Mouse (Mus musculus) liver, adult 2 months (tissue): ENCODE measurements around the gene Gars.

Experiments
- CTCF ChIP-seq: fragments of 200-500 bp; IDR thresholded peaks from 2 replicates; pipeline ENCODE4 v1.5.1; 2011; ENCODE audit warnings: low read depth, low read length, control low read depth
- POLR2A ChIP-seq: fragments of 200-500 bp; IDR thresholded peaks from 2 replicates; pipeline ENCODE4 v1.6.1; 2011; ENCODE audit warnings: low read length, control low read depth; ENCODE audit not compliant: insufficient read depth; ENCODE audit errors: extremely low read depth

DNA sequence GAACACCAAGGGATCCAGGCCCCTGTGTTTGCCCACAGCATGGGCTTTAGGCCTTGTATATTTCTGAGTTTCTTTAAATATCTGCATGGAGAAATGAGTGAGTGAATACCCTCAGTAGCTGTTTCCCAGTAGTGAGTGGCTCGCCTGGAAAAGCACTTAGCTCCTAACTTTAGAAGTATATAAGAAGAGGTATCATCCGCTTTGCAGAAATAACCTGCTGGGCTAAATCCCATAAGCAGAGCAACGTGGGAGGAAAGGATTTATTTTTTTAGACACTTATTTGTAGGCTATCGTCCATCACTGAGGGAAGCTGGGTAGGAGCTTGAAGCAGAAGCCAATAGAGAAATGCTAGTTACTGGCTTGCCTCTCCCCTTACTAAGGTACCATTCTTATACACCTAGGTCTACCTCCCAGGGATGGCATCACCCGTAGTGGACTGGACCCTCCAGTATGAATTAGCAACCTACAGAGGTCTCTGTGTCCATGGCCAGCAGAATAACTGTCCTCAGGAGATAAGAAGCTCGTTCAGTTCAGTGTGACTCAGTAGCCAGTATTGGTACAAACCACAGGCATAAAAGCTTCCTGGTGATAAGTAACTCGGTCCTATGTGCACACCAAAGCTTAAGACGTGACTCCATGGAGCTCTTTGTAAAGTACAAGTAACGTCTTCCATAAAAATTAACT, 26.1 kb downstream of the Gars start:
- no peak for TF ChIP-seq CTCF
- TF ChIP-seq POLR2A, result no peak
